Mouse (Mus musculus) MEL (cell line): Measurements from ENCODE around the gene Dennd4c.

Experiments used
- BHLHE40 ChIP-seq: IDR thresholded peaks from 2 replicates; pipeline ENCODE4 v1.6.1; 2012; ENCODE audit warnings: low read depth, mild to moderate bottlenecking, inconsistent platforms, low read length, improper control_type of control experiment, borderline replicate concordance
- CTCF ChIP-seq, 3 experiments: IDR thresholded peaks in 2 of 3; conservative IDR thresholded peaks in 1 of 3; 2 replicates each; pipeline ENCODE4 v1.5.1; 2011 to 2012; ENCODE audit warnings: low read length in 3 of 3, low read depth in 2 of 3, mild to moderate bottlenecking in 2 of 3, improper control_type of control experiment in 1 of 3, inconsistent platforms in 1 of 3, mixed read lengths in 1 of 3, moderate library complexity in 1 of 3; ENCODE audit not compliant: control insufficient read depth in 1 of 3, insufficient read depth in 1 of 3, poor library complexity in 1 of 3, severe bottlenecking in 1 of 3
- EP300 ChIP-seq, 2 experiments: IDR thresholded peaks; 2 replicates each; pipeline ENCODE4 v1.6.1; 2011; ENCODE audit warnings: improper control_type of control experiment in 2 of 2, low read length in 2 of 2, low read depth in 1 of 2, mild to moderate bottlenecking in 1 of 2
- POLR2A ChIP-seq, 2 experiments: IDR thresholded peaks; 2 replicates each; pipeline ENCODE4 v1.6.1; 2011 to 2012; ENCODE audit warnings: low read length in 2 of 2, mild to moderate bottlenecking in 2 of 2, control low read depth in 1 of 2, improper control_type of control experiment in 1 of 2, low read depth in 1 of 2, moderate library complexity in 1 of 2; ENCODE audit not compliant: control insufficient read depth in 1 of 2, insufficient read depth in 1 of 2, poor library complexity in 1 of 2
- SIN3A ChIP-seq: IDR thresholded peaks from 2 replicates; pipeline ENCODE4 v1.6.1; 2012; ENCODE audit warnings: low read length, improper control_type of control experiment, inconsistent platforms
- ZNF384 ChIP-seq: IDR thresholded peaks from 2 replicates; pipeline ENCODE4 v1.6.1; 2012; ENCODE audit warnings: low read depth, mild to moderate bottlenecking, inconsistent platforms, low read length, improper control_type of control experiment

- TF ChIP-seq EP300 (IDR thresholded peaks at IDR 0.05; ENCODE audit: low read depth in 1 of 2, low read length in 2 of 2) (no peak), ZNF384 (no peak), BHLHE40 (no peak), SIN3A (peak; percentile 9; the same call in 1 of the 2 replicates), CTCF (IDR thresholded peaks at IDR 0.05 in 2 of 3, conservative IDR thresholded peaks at IDR 0.05 in 1 of 3; ENCODE audit: control insufficient read depth in 1 of 3, insufficient read depth in 1 of 3, low read depth in 2 of 3, low read length in 3 of 3, poor library complexity in 1 of 3, severe bottlenecking in 1 of 3) (no peak), POLR2A (IDR thresholded peaks at IDR 0.05; ENCODE audit: control insufficient read depth in 1 of 2, insufficient read depth in 1 of 2, low read depth in 1 of 2, low read length in 2 of 2, poor library complexity in 1 of 2) (no peak)
These were observed 2.1 kb downstream of the Dennd4c start for GRCm38 (mm10) chr4:86750346-86750945.
